Mouse (Mus musculus) embryo, embryonic 11 days (tissue): ENCODE results near the gene Rdh16f1.
"Not testable (repeated sequence)": the region's sequence is repeated elsewhere in the genome, so short reads cannot be mapped to it uniquely, and the experiment has no call there.

Experiments
- DNase-seq: peaks from one replicate; pipeline ENCODE4 v3.0.0-alpha.2; 2015

Gene Rdh16f1

DNA sequence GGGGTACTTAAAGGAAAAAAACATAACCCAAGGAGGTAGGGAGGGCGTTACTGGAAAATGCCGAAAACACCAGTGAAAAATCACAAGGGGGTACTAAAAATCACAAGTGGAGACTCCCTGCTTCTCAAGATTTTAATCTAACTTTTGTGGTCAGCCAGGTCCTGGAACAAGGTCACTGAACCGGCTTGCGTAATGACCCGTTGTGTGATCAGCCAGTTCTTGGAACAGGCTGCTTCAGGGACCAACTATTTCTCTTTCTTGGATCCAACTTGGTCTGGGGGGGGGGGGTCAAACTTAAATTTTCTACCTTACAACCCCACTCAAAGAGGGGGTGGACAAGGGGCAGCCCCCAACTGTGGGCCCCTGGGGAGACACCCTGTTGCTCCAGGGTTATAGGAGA is 78.2 kb downstream of the Rdh16f1 start:
- DNase-seq: not testable (repeated sequence)

DNA sequence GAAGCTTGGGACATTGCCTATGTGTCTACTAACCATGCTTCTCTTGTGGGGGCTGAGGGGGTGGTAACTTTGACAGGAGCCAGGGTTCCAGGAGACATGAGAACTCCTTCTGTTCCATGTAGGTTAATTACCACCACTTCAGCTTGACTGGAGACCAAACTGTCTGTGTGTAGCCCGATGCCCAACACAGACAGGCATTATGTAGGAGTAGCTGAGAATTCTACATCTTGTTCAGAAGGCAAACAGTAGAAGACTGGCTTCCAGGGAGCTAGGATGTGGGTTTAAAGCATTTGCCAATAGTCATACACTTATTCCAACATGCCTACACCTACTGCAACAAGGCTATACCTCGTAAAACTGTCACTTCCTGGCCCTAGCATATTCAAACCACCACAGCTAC is 79.0 kb downstream of the Rdh16f1 start:
- DNase-seq: no peak

DNA sequence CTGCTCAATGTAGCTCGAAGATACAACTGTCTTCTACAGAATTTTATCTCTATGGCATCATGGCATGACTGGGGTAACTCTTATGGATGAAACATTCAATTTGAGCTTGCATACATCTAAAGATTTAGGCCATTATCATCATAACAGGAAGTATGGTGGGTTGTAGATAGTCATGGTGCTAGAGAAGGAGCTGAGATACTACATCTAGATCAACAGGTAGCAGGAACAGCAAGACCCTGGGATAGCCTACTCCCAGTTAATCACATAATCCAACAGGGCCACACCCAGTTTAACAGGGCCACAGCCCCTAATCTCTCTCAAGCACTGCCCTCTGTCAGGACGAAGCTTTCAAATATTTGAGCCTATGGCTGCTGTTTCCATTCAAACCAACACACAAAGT is 81.2 kb downstream of the Rdh16f1 start:
- DNase-seq: no peak
